Mouse (Mus musculus): ENCODE measurements around the gene Chka.

DNA sequence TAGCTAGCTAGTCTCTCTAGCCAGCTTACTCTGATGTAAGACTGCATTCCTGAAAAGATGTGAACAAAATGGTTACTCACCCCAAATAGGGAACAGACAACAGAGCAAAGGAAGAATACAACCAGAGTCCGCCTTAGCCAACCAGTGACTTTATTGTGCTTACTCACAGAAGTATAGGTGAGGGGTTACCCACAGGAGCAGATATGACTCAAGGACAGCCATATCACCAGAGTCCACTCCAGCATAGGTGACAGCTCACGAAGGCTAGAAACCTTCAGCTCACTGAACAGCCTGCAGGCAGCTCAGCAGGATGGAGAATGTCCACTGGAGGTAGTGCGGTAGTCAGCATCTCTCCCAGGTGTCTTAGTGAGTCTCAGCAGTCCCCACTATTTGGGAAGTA is 21.7 kb upstream of the Chka start:
- no peak for TF ChIP-seq EP300 (IDR thresholded peaks at IDR 0.05)
- no peak for TF ChIP-seq CTCF (IDR thresholded peaks at IDR 0.05)
